Mouse (Mus musculus): ENCODE measurements around the gene Gapdhs. TPM values are rescaled to one million over a fixed set of nuclear protein-coding genes. Genes with fewer than 3 reads are reported as not detected.
"Not testable (repeated sequence)": the region's sequence is repeated elsewhere in the genome, so short reads cannot be mapped to it uniquely, and the experiment has no call there.

Gene Gapdhs
- polyA plus RNA-seq, 1 experiment from 2014 or later = 1.1 TPM

GRCm38 (mm10) chr7:30751086-30751669 lies 7.7 kb upstream of the Gapdhs start, which contains the start of gene Sbsn:
Sbsn (plus strand) TSS chr7:30751471.
- no peaks in the 10 kb centered on the region for H3K4me1 ChIP-seq (ENCODE audit: control insufficient read depth, insufficient read depth, low read length)
- no peaks in the 10 kb centered on the region for H3K27me3 ChIP-seq (ENCODE audit: control insufficient read depth, insufficient read depth, low read depth, low read length)
- H3K9me3 ChIP-seq (replicated peaks; ENCODE audit: control insufficient read depth, low read length, poor library complexity, severe bottlenecking) = peaks cover 8% of the 10 kb centered on the region
- H3K27ac ChIP-seq (ENCODE audit: low read length) = no peak within 1 kb of the TSS
- peaks cover 17% of the 10 kb centered on the region for H3K36me3 ChIP-seq (ENCODE audit: control insufficient read depth, insufficient read depth, low read length)
- no peak for ATAC-seq
- H3K4me3 ChIP-seq (ENCODE audit: low read depth, low read length) = no peak within 1 kb of the TSS
- 70% methylated on average over 5 of the region's 5 CpGs for WGBS
- no peak within 1 kb of the TSS for H3K4me2 ChIP-seq (ENCODE audit: low read length)
- no peak within 1 kb of the TSS for H3K9ac ChIP-seq (ENCODE audit: low read depth, low read length)

- WGBS = 90% methylated on average over 13 of the region's 13 CpGs
- Histone ChIP-seq H3K9me3 (replicated peaks; ENCODE audit: control insufficient read depth, low read length, poor library complexity, severe bottlenecking) (peaks cover 5% of the 10 kb centered on the region), H3K36me3 (ENCODE audit: control insufficient read depth, insufficient read depth, low read length) (peaks cover 8% of the 10 kb centered on the region), H3K4me1 (ENCODE audit: control insufficient read depth, insufficient read depth, low read length) (no peaks in the 10 kb centered on the region), H3K4me2 (ENCODE audit: low read length) (no peak overlapping the region), H3K27ac (ENCODE audit: low read length) (no peak overlapping the region), H3K27me3 (ENCODE audit: control insufficient read depth, insufficient read depth, low read depth, low read length) (no peaks in the 10 kb centered on the region), H3K4me3 (ENCODE audit: low read depth, low read length) (no peak overlapping the region), H3K9ac (ENCODE audit: low read depth, low read length) (no peak overlapping the region)
- no peak for ATAC-seq
These were observed 6.5 kb upstream of the Gapdhs start for GRCm38 (mm10) chr7:30749824-30750606.

- no peak overlapping the region for H3K9ac ChIP-seq (ENCODE audit: low read depth, low read length)
- no peak overlapping the region for H3K4me3 ChIP-seq (ENCODE audit: low read depth, low read length)
- H3K27me3 ChIP-seq (ENCODE audit: control insufficient read depth, insufficient read depth, low read depth, low read length) = no peaks in the 10 kb centered on the region
- H3K9me3 ChIP-seq (replicated peaks; ENCODE audit: control insufficient read depth, low read length, poor library complexity, severe bottlenecking) = no peaks in the 10 kb centered on the region
- no peak overlapping the region for H3K4me2 ChIP-seq (ENCODE audit: low read length)
- H3K27ac ChIP-seq (ENCODE audit: low read length) = no peak overlapping the region
- ATAC-seq = no peak
- no peaks in the 10 kb centered on the region for H3K36me3 ChIP-seq (ENCODE audit: control insufficient read depth, insufficient read depth, low read length)
- H3K4me1 ChIP-seq (ENCODE audit: control insufficient read depth, insufficient read depth, low read length) = no peaks in the 10 kb centered on the region
- 84% methylated on average over 7 of the region's 7 CpGs for WGBS
These were observed 4.2 kb upstream of the Gapdhs start for GRCm38 (mm10) chr7:30747525-30748204.

GRCm38 (mm10) chr7:30744022-30744598 lies 629 bp upstream of the Gapdhs start:
- Histone ChIP-seq H3K4me3 (ENCODE audit: low read depth, low read length) (no peak overlapping the region), H3K9me3 (replicated peaks; ENCODE audit: control insufficient read depth, low read length, poor library complexity, severe bottlenecking) (no peaks in the 10 kb centered on the region), H3K9ac (ENCODE audit: low read depth, low read length) (no peak overlapping the region), H3K27ac (ENCODE audit: low read length) (no peak overlapping the region), H3K36me3 (ENCODE audit: control insufficient read depth, insufficient read depth, low read length) (no peaks in the 10 kb centered on the region; the same call in 1 of the 2 replicates), H3K27me3 (ENCODE audit: control insufficient read depth, insufficient read depth, low read depth, low read length) (no peaks in the 10 kb centered on the region), H3K4me2 (ENCODE audit: low read length) (no peak overlapping the region), H3K4me1 (ENCODE audit: control insufficient read depth, insufficient read depth, low read length) (no peaks in the 10 kb centered on the region)
- no peak for ATAC-seq
- 66% methylated on average over 4 of the region's 4 CpGs for WGBS

GRCm38 (mm10) chr7:30742570-30742969 lies 911 bp downstream of the Gapdhs start:
- WGBS = 97% methylated on average over 2 of the region's 2 CpGs
- not testable (repeated sequence) for H3K9me3 ChIP-seq (replicated peaks; ENCODE audit: control insufficient read depth, low read length, poor library complexity, severe bottlenecking)
- peak; percentile 40; the same call in 1 of the 2 replicates for ATAC-seq

GRCm38 (mm10) chr7:30736211-30736610 lies 7.3 kb downstream of the Gapdhs start:
- Histone ChIP-seq H3K27ac (ENCODE audit: low read length) (no peak overlapping the region), H3K4me2 (ENCODE audit: low read length) (no peak overlapping the region), H3K27me3 (ENCODE audit: control insufficient read depth, insufficient read depth, low read depth, low read length) (no peaks in the 10 kb centered on the region), H3K36me3 (ENCODE audit: control insufficient read depth, insufficient read depth, low read length) (peaks cover 16% of the 10 kb centered on the region), H3K9ac (ENCODE audit: low read depth, low read length) (no peak overlapping the region), H3K9me3 (replicated peaks; ENCODE audit: control insufficient read depth, low read length, poor library complexity, severe bottlenecking) (no peaks in the 10 kb centered on the region), H3K4me1 (ENCODE audit: control insufficient read depth, insufficient read depth, low read length) (peaks cover 5% of the 10 kb centered on the region; the same call in 1 of the 2 replicates), H3K4me3 (ENCODE audit: low read depth, low read length) (no peak overlapping the region)
- WGBS = 92% methylated on average over 3 of the region's 3 CpGs
- no peak for ATAC-seq

More at GRCm38 (mm10) chr7:30742570-30742969, 911 bp downstream of the Gapdhs start:
- H3K4me3 ChIP-seq (ENCODE audit: low read depth, low read length); H3K27ac ChIP-seq (ENCODE audit: low read length); H3K4me2 ChIP-seq (ENCODE audit: low read length); H3K36me3 ChIP-seq (ENCODE audit: control insufficient read depth, insufficient read depth, low read length); H3K27me3 ChIP-seq (ENCODE audit: control insufficient read depth, insufficient read depth, low read depth, low read length); H3K9ac ChIP-seq (ENCODE audit: low read depth, low read length); H3K4me1 ChIP-seq (ENCODE audit: control insufficient read depth, insufficient read depth, low read length): not testable (repeated sequence)

GRCm38 (mm10) chr7:30730064-30730722 lies 13.3 kb downstream of the Gapdhs start:
- ATAC-seq = peak; percentile 41
- H3K9me3 ChIP-seq (replicated peaks; ENCODE audit: control insufficient read depth, low read length, poor library complexity, severe bottlenecking); H3K36me3 ChIP-seq (ENCODE audit: control insufficient read depth, insufficient read depth, low read length); H3K27me3 ChIP-seq (ENCODE audit: control insufficient read depth, insufficient read depth, low read depth, low read length): not testable (repeated sequence)
- peaks cover 21% of the 10 kb centered on the region for H3K4me1 ChIP-seq (ENCODE audit: control insufficient read depth, insufficient read depth, low read length)
- H3K27ac ChIP-seq (ENCODE audit: low read length) = peak overlapping the region; percentile 93
- H3K9ac ChIP-seq (ENCODE audit: low read depth, low read length) = peak overlapping the region; percentile 87
- H3K4me3 ChIP-seq (ENCODE audit: low read depth, low read length) = peak overlapping the region; percentile 69
- WGBS = 5% methylated on average over 14 of the region's 22 CpGs
- H3K4me2 ChIP-seq (ENCODE audit: low read length) = peak overlapping the region; percentile 58

- peak within 1 kb of the TSS; percentile 87 for H3K9ac ChIP-seq (ENCODE audit: low read depth, low read length)
- H3K9me3 ChIP-seq (replicated peaks; ENCODE audit: control insufficient read depth, low read length, poor library complexity, severe bottlenecking) = no peaks in the 10 kb centered on the region
- H3K4me1 ChIP-seq (ENCODE audit: control insufficient read depth, insufficient read depth, low read length) = peaks cover 21% of the 10 kb centered on the region
- WGBS = under 1% methylated on average over 60 of the region's 60 CpGs
- peak within 1 kb of the TSS; percentile 93 for H3K27ac ChIP-seq (ENCODE audit: low read length)
- H3K4me2 ChIP-seq (ENCODE audit: low read length) = peak within 1 kb of the TSS; percentile 71
- H3K4me3 ChIP-seq (ENCODE audit: low read depth, low read length) = peak within 1 kb of the TSS; percentile 69
- H3K36me3 ChIP-seq (ENCODE audit: control insufficient read depth, insufficient read depth, low read length) = peaks cover 5% of the 10 kb centered on the region
- no peaks in the 10 kb centered on the region for H3K27me3 ChIP-seq (ENCODE audit: control insufficient read depth, insufficient read depth, low read depth, low read length)
- ATAC-seq = peak; percentile 96
These were observed 14.0 kb downstream of the Gapdhs start, which contains the start of gene Tmem147 for GRCm38 (mm10) chr7:30729396-30730063. Tmem147 (minus strand) TSS chr7:30729540.

Measured in midbrain, embryonic 16.5 days (tissue).